Comparison of ENCODE assay signal across 7 mouse cellular contexts in the genomic region with DNA sequence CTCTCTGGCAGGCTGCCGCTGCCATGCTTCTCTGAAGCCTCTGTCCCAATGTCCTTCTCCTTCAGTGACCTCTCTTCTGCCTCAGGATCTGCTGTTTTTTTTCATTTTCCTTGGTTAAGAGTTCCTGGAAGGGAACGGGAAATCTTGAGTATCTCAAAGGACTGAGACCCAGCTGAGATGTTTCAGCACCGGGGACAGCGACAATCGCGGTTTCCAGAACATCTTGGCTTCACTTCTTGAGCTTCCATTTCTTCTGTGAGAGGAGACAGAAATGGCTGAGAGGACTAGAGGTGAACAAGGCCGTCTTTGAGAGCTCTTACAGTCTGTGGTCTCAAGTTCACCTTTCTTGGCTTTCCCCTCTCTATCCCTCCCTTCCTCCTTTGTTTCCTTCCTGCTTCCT.
DNase-seq lines count a peak whose midpoint lies in the region; ATAC-seq and TF ChIP-seq lines count a peak whose summit lies in the region.

No protein-coding gene starts in this region.

- H3K27ac ChIP-seq in midbrain, embryonic 14.5 days (replicated peaks; ENCODE audit: low read depth, low read length) = no peak overlapping the region
- no peak overlapping the region for H3K27ac ChIP-seq in midbrain, embryonic 16.5 days (ENCODE audit: low read length)
- H3K27ac ChIP-seq in hindbrain, postnatal 0 days = no peak overlapping the region
- no peak overlapping the region for H3K27ac ChIP-seq in neural tube, embryonic 11.5 days (ENCODE audit: low read depth, low read length)

- H3K4me3 ChIP-seq in midbrain, embryonic 14.5 days (replicated peaks; ENCODE audit: low read depth, low read length) = no peak overlapping the region
- H3K4me3 ChIP-seq in midbrain, embryonic 16.5 days (ENCODE audit: low read depth, low read length) = no peak overlapping the region
- H3K4me3 ChIP-seq in hindbrain, postnatal 0 days (ENCODE audit: low read length) = no peak overlapping the region
- H3K4me3 ChIP-seq in neural tube, embryonic 11.5 days (ENCODE audit: low read depth, low read length) = no peak overlapping the region

- H3K4me1 ChIP-seq in midbrain, embryonic 14.5 days (ENCODE audit: control insufficient read depth, insufficient read depth, low read length) = peaks cover 5% of the 10 kb centered on the region; the same call in 1 of the 2 replicates
- H3K4me1 ChIP-seq in midbrain, embryonic 16.5 days (ENCODE audit: control insufficient read depth, insufficient read depth, low read length) = peaks cover 10% of the 10 kb centered on the region
- H3K4me1 ChIP-seq in hindbrain, postnatal 0 days (ENCODE audit: insufficient read depth, low read length) = no peaks in the 10 kb centered on the region
- 0 out of 2 replicates have a peak, but pooled peaks cover 3% of the 10 kb centered on the region for H3K4me1 ChIP-seq in neural tube, embryonic 11.5 days (ENCODE audit: control insufficient read depth, insufficient read depth, low read length)

- no peak for ATAC-seq in midbrain, embryonic 14.5 days (ENCODE audit: low FRiP score, low TSS enrichment)
- ATAC-seq in midbrain, embryonic 16.5 days = no peak
- ATAC-seq in hindbrain, postnatal 0 days = no peak
- no peak for ATAC-seq in neural tube, embryonic 11.5 days (ENCODE audit: insufficient read depth, low FRiP score, low TSS enrichment)

- H3K9me3 ChIP-seq in midbrain, embryonic 14.5 days (ENCODE audit: control insufficient read depth, low read length) = 0 out of 2 replicates have a peak, but pooled peaks cover 2% of the 10 kb centered on the region
- no peaks in the 10 kb centered on the region for H3K9me3 ChIP-seq in midbrain, embryonic 16.5 days (replicated peaks; ENCODE audit: control insufficient read depth, low read length, poor library complexity, severe bottlenecking)
- no peaks in the 10 kb centered on the region for H3K9me3 ChIP-seq in hindbrain, postnatal 0 days (ENCODE audit: low read length)
- no peaks in the 10 kb centered on the region for H3K9me3 ChIP-seq in neural tube, embryonic 11.5 days (ENCODE audit: control insufficient read depth, low read length)

- no peaks in the 10 kb centered on the region; the same call in none of the 2 replicates for H3K27me3 ChIP-seq in midbrain, embryonic 14.5 days (ENCODE audit: control insufficient read depth, insufficient read depth, low read length)
- peaks cover 3% of the 10 kb centered on the region; the same call in 1 of the 2 replicates for H3K27me3 ChIP-seq in midbrain, embryonic 16.5 days (ENCODE audit: control insufficient read depth, insufficient read depth, low read depth, low read length)
- H3K27me3 ChIP-seq in hindbrain, postnatal 0 days (ENCODE audit: insufficient read depth, low read length) = no peaks in the 10 kb centered on the region
- H3K27me3 ChIP-seq in neural tube, embryonic 11.5 days (ENCODE audit: control insufficient read depth, insufficient read depth, low read length) = no peaks in the 10 kb centered on the region

- 12% methylated on average over 7 of the region's 7 CpGs for WGBS in midbrain, embryonic 14.5 days
- WGBS in midbrain, embryonic 16.5 days = 22% methylated on average over 7 of the region's 7 CpGs
- 16% methylated on average over 7 of the region's 7 CpGs for WGBS in hindbrain, postnatal 0 days
- 17% methylated on average over 7 of the region's 7 CpGs for WGBS in neural tube, embryonic 11.5 days

- DNase-seq in midbrain, embryonic 14.5 days = peak; percentile 62
- DNase-seq in adrenal gland, postnatal 10 days = peak; percentile 80
- DNase-seq in hindbrain, postnatal 0 days (ENCODE audit: low spot score) = peak; percentile 28
- DNase-seq in neural tube, embryonic 11.5 days (ENCODE audit: low spot score) = peak; percentile 74
- DNase-seq in T-cell, adult 2 months (ENCODE audit: low spot score) = no peak
- DNase-seq in layer of hippocampus, adult 11-12 months (ENCODE audit: low spot score) = no peak

- TF ChIP-seq CTCF in hindbrain, postnatal 0 days (IDR thresholded peaks at IDR 0.05; ENCODE audit: low read depth) = no peak

- H3K36me3 ChIP-seq in midbrain, embryonic 14.5 days (ENCODE audit: control insufficient read depth, insufficient read depth, low read length) = no peaks in the 10 kb centered on the region
- no peaks in the 10 kb centered on the region for H3K36me3 ChIP-seq in midbrain, embryonic 16.5 days (ENCODE audit: control insufficient read depth, insufficient read depth, low read length)
- H3K36me3 ChIP-seq in hindbrain, postnatal 0 days (ENCODE audit: insufficient read depth, low read length) = no peaks in the 10 kb centered on the region
- H3K36me3 ChIP-seq in neural tube, embryonic 11.5 days (ENCODE audit: control insufficient read depth, insufficient read depth, low read length) = no peaks in the 10 kb centered on the region

- H3K9ac ChIP-seq in midbrain, embryonic 14.5 days (replicated peaks; ENCODE audit: low read length) = no peak overlapping the region
- no peak overlapping the region for H3K9ac ChIP-seq in midbrain, embryonic 16.5 days (ENCODE audit: low read depth, low read length)
- no peak overlapping the region for H3K9ac ChIP-seq in hindbrain, postnatal 0 days (replicated peaks; ENCODE audit: low read length)
- no peak overlapping the region for H3K9ac ChIP-seq in neural tube, embryonic 11.5 days (ENCODE audit: low read length)

- no peak overlapping the region for H3K4me2 ChIP-seq in midbrain, embryonic 14.5 days (ENCODE audit: low read length)
- H3K4me2 ChIP-seq in midbrain, embryonic 16.5 days (ENCODE audit: low read length) = no peak overlapping the region
- H3K4me2 ChIP-seq in hindbrain, postnatal 0 days (ENCODE audit: low read depth, low read length) = no peak overlapping the region
- H3K4me2 ChIP-seq in neural tube, embryonic 11.5 days (ENCODE audit: low read depth) = no peak overlapping the region

Comparison
In these comparisons a context has a peak if more than half of its experiments do, and no peak if none do; other contexts are left out.
1. DNase-seq: peak in midbrain, embryonic 14.5 days (single experiment), adrenal gland, postnatal 10 days (single experiment), hindbrain, postnatal 0 days (single experiment) and neural tube, embryonic 11.5 days (single experiment); none in T-cell, adult 2 months (single experiment) and layer of hippocampus, adult 11-12 months (single experiment).